Mouse (Mus musculus) heart, adult 8-10 months (tissue): ENCODE results near the gene Gm17359. TPM values are rescaled to one million over a fixed set of nuclear protein-coding genes. Genes with fewer than 3 reads are reported as not detected.

ENCODE experiments used
- DNase-seq: peaks from one replicate; pipeline ENCODE4 v3.0.0; 2022; ENCODE audit warnings: low spot score
- total RNA-seq, 4 experiments: library from RNA; stranded (reverse); gene quantifications; 2 replicates each; pipeline ENCODE4 v1.2.4; 2022

Gene Gm17359
- total RNA-seq, 4 experiments from 2014 or later = not detected

- no peak for DNase-seq
These were observed 12.8 kb downstream of the Gm17359 start for GRCm38 (mm10) chr3:79349311-79349710.

DNA sequence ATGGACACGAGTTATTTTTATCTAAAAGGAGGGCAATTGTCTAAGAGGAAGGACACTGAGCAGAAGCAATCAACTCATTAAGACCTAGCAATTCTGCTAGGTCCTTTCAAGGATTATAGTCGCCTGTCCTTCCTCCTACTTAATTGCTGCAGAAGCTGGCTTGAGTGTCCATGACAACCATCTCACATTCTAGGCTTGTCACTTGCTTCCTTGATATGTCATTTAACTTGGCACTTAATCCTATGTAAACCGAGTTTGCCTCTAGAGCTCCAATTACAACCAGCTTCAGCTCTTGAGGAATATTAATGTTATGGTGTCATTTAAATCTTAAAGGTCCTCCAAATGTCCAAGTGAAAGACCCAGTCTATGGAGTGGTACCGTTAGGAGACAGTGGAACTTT lies 22.3 kb downstream of the Gm17359 start:
- no peak for DNase-seq

GRCm38 (mm10) chr3:79360317-79361101 lies 24.0 kb downstream of the Gm17359 start:
- DNase-seq = peak; percentile 50

DNA sequence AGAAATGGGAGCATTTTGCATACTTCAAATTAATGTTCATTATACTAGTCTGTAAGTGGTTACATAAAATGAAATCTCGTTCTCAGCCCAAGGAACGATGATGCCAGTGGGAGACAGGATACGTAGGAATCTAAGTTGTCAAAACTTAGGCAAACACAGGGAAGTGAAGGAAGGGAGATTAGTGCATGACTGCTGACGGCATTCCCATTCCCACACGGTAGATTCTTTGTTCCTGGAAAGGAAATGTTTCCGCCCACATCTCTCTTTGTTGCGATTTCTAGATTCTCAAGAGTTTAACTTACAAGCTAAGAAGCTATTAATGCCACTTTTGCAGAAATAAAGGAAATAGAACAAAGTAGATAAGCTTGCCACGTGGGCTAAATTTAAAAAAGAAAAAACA lies 29.6 kb downstream of the Gm17359 start:
- DNase-seq = no peak

GRCm38 (mm10) chr3:79368306-79368705 lies 31.8 kb downstream of the Gm17359 start:
- DNase-seq = no peak

GRCm38 (mm10) chr3:79370385-79370929 lies 34.0 kb downstream of the Gm17359 start:
- no peak for DNase-seq

- no peak for DNase-seq
These were observed 35.2 kb downstream of the Gm17359 start for GRCm38 (mm10) chr3:79371506-79372195.

DNA sequence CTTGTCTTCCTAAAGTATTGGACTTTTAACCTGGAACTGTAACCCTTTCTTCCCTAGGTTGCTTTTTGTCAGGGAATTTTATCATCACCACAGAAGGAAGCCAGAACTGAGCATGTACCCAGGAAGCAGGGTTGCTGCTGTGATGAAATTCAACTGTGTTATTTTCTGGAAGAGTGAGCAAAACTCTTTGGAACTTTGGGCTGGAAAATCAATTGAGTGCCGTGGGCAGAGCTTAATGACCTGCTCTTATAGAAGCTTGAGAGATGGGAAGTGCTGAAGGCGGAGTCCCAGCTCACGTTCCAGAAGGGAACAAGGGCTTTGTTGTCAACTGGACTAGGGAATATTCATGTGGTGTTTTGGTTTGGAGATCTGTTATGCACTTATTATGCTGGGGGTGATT lies 37.5 kb downstream of the Gm17359 start:
- no peak for DNase-seq

GRCm38 (mm10) chr3:79378086-79378485 lies 41.6 kb downstream of the Gm17359 start:
- DNase-seq = no peak

- no peak for DNase-seq
These were observed 42.9 kb downstream of the Gm17359 start for GRCm38 (mm10) chr3:79379255-79379836.

DNA sequence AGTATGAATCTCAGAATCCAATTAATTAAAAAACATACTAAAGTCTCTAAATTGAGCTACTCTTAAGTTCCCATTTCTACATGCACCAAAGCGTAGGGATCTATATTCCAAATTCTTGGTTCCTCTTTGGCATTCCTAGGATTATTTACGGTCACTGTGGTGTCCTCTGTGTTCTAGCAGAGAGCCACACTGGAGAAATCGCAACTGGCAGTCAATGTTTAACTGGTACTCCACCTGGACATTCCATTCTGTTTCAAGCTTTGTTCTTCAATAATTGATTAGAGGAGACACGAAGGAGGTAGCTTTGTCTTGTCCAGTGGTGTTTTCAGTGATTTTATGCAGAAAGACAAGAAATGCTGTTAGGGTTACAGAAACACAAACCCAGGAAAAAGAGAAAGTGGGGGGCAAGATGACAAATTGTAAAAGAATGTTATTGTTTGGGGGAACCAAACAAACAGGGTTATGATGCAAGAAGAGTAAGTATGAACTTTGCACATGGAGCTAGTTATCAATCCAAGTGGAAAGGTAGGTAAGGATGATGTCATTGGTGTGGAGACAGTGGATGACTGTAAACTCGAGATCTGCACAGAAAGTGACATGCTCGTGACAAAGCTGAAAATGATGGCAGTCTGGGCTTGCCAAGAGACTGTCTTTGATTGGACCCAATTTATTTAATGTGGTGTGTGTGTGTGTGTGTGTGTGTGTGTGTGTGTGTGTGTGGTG lies 43.6 kb downstream of the Gm17359 start:
- no peak for DNase-seq

GRCm38 (mm10) chr3:79381398-79381797 lies 44.9 kb downstream of the Gm17359 start:
- DNase-seq = no peak

GRCm38 (mm10) chr3:79385434-79386029 lies 49.1 kb downstream of the Gm17359 start:
- DNase-seq = no peak

DNA sequence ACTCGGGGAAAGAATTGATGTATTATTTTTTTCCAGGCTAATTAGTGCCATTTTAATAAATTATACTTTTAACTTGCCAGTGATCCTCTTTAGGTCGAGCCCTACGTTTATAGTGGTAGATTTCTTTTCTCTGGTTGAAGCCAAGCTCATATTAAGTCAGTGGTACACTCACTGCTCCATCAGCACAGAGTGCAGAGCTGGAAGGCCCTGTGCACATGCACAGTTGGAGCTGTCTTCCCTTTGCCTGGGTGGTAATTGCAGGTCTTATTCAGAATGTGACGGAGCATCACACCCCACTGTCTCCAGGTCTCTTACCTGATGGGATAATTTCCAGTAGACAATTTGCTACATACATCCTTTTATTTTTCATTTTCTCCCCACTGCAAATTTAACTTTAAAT lies 52.6 kb downstream of the Gm17359 start:
- DNase-seq = no peak

DNA sequence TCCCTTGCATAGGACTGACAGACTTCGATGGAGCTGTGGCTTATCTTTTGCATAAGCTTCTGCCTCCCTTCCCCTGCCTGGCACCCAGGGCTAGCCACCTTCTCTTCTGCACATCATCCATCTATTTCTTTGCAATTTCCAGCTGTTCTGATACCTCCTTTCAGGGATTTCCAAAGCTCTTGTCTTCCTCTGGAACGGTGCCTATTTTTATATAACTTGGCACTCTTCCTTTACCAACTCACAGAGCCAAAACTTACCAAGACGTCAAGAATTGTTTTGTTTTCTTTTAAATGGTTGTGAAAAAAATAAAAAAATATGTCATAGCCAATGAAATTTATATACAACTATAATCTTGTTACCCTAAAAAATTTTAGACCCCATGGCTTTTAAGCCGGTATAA lies 64.1 kb downstream of the Gm17359 start:
- DNase-seq = no peak

GRCm38 (mm10) chr3:79402056-79402455 lies 65.6 kb downstream of the Gm17359 start:
- DNase-seq = no peak

- no peak for DNase-seq
These were observed 72.1 kb downstream of the Gm17359 start for GRCm38 (mm10) chr3:79408546-79408945.

DNA sequence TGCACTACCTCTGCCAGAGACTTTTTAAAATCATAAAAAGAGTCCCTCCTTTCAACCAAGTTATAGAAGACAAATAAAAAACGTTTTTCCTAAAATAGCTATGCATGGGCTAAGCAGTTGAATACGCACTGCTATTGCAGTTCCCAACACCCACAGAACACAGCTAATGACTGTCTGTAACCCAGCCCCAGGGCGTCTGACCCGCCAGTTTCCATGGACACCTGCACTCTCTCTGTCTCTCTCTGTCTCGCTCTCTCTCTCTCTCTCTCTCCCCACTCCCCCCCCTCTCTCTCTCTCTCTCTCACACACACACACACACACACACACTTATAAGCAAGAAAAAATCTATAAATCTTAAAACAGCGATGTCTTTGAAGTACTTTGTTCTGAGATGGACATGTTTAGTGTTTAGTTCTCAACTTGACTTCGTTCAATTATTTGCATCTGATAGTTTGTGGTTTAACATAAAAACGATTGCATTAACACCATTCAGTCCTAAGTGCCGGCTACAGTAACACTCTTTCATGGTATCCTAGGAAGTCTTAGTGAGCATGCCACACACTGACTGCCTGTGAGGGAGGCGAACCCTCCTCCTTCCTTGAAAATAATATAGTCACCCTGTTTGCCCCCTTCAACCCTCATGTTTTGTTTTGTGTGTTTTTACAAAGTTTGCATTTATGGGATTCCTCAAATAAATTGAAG lies 73.6 kb downstream of the Gm17359 start:
- no peak for DNase-seq

DNA sequence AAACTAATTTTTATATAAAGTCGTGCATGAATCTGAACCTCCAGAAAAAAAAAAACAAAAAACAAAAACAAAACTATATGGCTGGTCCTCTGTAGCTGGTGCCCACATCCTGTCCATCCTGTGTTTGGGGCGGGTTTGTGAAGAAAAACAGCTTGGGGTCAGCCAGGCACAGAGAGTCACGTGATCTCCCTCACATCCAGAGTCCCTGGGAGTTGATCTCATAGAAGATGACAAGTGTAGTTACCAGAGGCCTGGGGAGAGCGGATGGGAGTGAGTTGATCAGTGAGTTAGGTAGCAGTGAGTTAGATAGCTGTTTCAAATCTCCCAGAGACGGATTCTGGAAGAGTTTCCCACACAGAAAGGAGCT lies 74.2 kb downstream of the Gm17359 start:
- no peak for DNase-seq

- DNase-seq = no peak
These were observed 75.2 kb downstream of the Gm17359 start for GRCm38 (mm10) chr3:79411666-79412065.

DNA sequence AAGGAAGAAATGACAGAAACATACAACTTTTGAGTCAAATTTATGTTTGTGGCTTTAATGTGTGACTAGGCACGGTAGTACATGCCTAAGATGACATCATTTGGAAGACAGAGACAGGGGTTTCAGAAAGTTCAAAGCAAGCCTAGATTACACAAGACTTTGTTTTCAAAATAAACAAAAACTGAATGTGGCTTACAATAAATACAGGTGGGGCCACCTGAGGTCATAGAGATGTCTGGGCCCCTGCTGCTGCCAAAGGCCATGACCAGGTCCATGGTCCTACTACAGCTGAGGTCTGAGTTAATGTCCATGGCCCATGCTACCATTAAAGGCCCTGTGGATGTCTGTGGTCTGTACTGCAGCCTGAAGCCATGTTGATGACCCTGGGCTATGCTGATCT lies 77.0 kb downstream of the Gm17359 start:
- DNase-seq = no peak
